Comparison of ENCODE assay signal across 27 mouse cellular contexts in genomic region chr2:120281221-120281620, GRCm38 (mm10). TPM values are rescaled to one million over a fixed set of nuclear protein-coding genes. Genes with fewer than 3 reads are reported as not detected.
DNase-seq lines count a peak whose midpoint lies in the region; TF ChIP-seq lines count a peak whose summit lies in the region.
"Had no signal": no experiment of that assay in that cellular context is flagged by ENCODE, and none has a peak within 500 bp of the region (broad histone marks: within the 10 kb centered on the region; RNA-seq: fewer than 3 reads in every experiment).

No protein-coding gene starts in this region.

- H3K27ac ChIP-seq in gastrocnemius, adult 2 months = no peak overlapping the region
- no peak overlapping the region for H3K27ac ChIP-seq in left cerebral cortex, adult 2 months
- no peak overlapping the region for H3K27ac ChIP-seq in MEL (ENCODE audit: control insufficient read depth, low read depth, low read length)
- H3K27ac ChIP-seq: forebrain, embryonic 10.5 days; heart, embryonic 13.5 days; limb, embryonic 13.5 days; lung, embryonic 15.5 days had no signal

- intact Hi-C loops in gastrocnemius, adult 2 months (cut with DNase I) = loop anchor here (5.0 kb wide), 1 partner anchor 199 kb away; no protein-coding TSS in a partner anchor
- intact Hi-C loops in left cerebral cortex, adult 2 months (cut with DNase I) = loop anchor here (5.0 kb wide), 1 partner anchor 194 kb away; no protein-coding TSS in a partner anchor
- intact Hi-C loops in left cerebral cortex, postnatal 14 days (cut with DNase I) = loop anchor here (5.0 kb wide), 2 partner anchors 109 to 199 kb away; no protein-coding TSS in a partner anchor

- H3K4me3 ChIP-seq in gastrocnemius, adult 2 months = no peak overlapping the region
- no peak overlapping the region for H3K4me3 ChIP-seq in left cerebral cortex, adult 2 months
- H3K4me3 ChIP-seq in MEL (ENCODE audit: control insufficient read depth in 1 of 2, insufficient read depth in 1 of 2, low read depth in 2 of 2, low read length in 2 of 2) = no peak overlapping the region
- H3K4me3 ChIP-seq: forebrain, embryonic 10.5 days; heart, embryonic 13.5 days; limb, embryonic 13.5 days; lung, embryonic 15.5 days had no signal

- H3K27me3 ChIP-seq in MEL (ENCODE audit: control insufficient read depth in 1 of 2, insufficient read depth in 2 of 2, low read length in 2 of 2) = peaks cover 2 to 4% of the 10 kb centered on the region in 2 experiments; a peak in 2 of 4 replicates
- H3K27me3 ChIP-seq: limb, embryonic 13.5 days; lung, embryonic 15.5 days had no signal

- H3K36me3 ChIP-seq in MEL (ENCODE audit: control insufficient read depth in 1 of 2, insufficient read depth in 2 of 2, low read length in 2 of 2) = no peaks in the 10 kb centered on the region
- H3K36me3 ChIP-seq: forebrain, embryonic 10.5 days; G1E; heart, embryonic 13.5 days; limb, embryonic 13.5 days; lung, embryonic 15.5 days had no signal

- H3K9ac ChIP-seq in MEL (ENCODE audit: control insufficient read depth, low read depth, low read length, poor library complexity, severe bottlenecking) = no peak overlapping the region
- H3K9ac ChIP-seq: heart, embryonic 13.5 days; limb, embryonic 13.5 days; lung, embryonic 15.5 days had no signal

- no peak for DNase-seq in gastrocnemius, adult 2 months
- DNase-seq in gastrocnemius, adult 8-10 months (ENCODE audit: low spot score in 2 of 2) = no peak
- no peak for DNase-seq in left cerebral cortex, adult 2 months (ENCODE audit: extremely low spot score in 1 of 2, low spot score in 2 of 2)
- no peak for DNase-seq in left cerebral cortex, postnatal 14 days (ENCODE audit: low spot score in 2 of 2)
- DNase-seq in 3T3-L1 (ENCODE audit: low read depth, low spot score) (peak; percentile 34), MEL (ENCODE audit: low read depth, low spot score) (peak; percentile 17)
- DNase-seq in layer of hippocampus, adult 9-10 months (ENCODE audit: low spot score) = no peak
- no peak for DNase-seq in testis, postnatal 14 days (ENCODE audit: low spot score)
- DNase-seq: adrenal gland, postnatal 10 days; cerebellum, adult 8-10 months; gastrocnemius, postnatal 36 days; right cerebral cortex, adult 18-20 months; thymus, postnatal 14 days had no signal

- no peak for TF ChIP-seq EP300 in MEL (IDR thresholded peaks at IDR 0.05; ENCODE audit: low read depth in 1 of 2, low read length in 2 of 2)

- H3K9me3 ChIP-seq in MEL (replicated peaks; ENCODE audit: insufficient read depth, low read length) = no peaks in the 10 kb centered on the region
- H3K9me3 ChIP-seq: forebrain, embryonic 10.5 days; G1E; heart, embryonic 13.5 days; limb, embryonic 13.5 days; lung, embryonic 15.5 days had no signal

- no peak for TF ChIP-seq POLR2A in MEL (IDR thresholded peaks at IDR 0.05; ENCODE audit: control insufficient read depth in 1 of 2, insufficient read depth in 1 of 2, low read depth in 1 of 2, low read length in 2 of 2, poor library complexity in 1 of 2)

- 0 out of 4 replicates have a peak, but pooled peaks cover 0 to 3% of the 10 kb centered on the region in 2 experiments for H3K4me1 ChIP-seq in MEL (ENCODE audit: control insufficient read depth in 1 of 2, insufficient read depth in 2 of 2, low read length in 2 of 2)
- H3K4me1 ChIP-seq: forebrain, embryonic 10.5 days; heart, embryonic 13.5 days; lung, embryonic 15.5 days had no signal

- no peaks in the 10 kb centered on the region for H3K79me2 ChIP-seq in MEL (ENCODE audit: control insufficient read depth, insufficient read depth, low read length, poor library complexity)

- peak; percentile 34 for TF ChIP-seq RAD21 in MEL (IDR thresholded peaks at IDR 0.05; ENCODE audit: low read depth, low read length)

- peak; percentile 25; the same call in 1 of the 2 replicates for TF ChIP-seq CTCF in gastrocnemius, adult 2 months (IDR thresholded peaks at IDR 0.05)
- TF ChIP-seq CTCF in left cerebral cortex, adult 2 months (IDR thresholded peaks at IDR 0.05) = peak; percentile 17; the same call in 1 of the 2 replicates
- peak; percentile 18 to 55 (median 36); a peak in 5 of 6 replicates for TF ChIP-seq CTCF in MEL (IDR thresholded peaks at IDR 0.05 in 2 of 3, conservative IDR thresholded peaks at IDR 0.05 in 1 of 3; ENCODE audit: control insufficient read depth in 1 of 3, insufficient read depth in 1 of 3, low read depth in 2 of 3, low read length in 3 of 3, poor library complexity in 1 of 3, severe bottlenecking in 1 of 3)

TF ChIP-seq in MEL, 35 proteins besides CTCF, POLR2A, EP300 and RAD21:
- TF ChIP-seq E2F4 (IDR thresholded peaks at IDR 0.05; ENCODE audit: borderline replicate concordance, low read depth, low read length) (no peak), CHD2 (IDR thresholded peaks at IDR 0.05; ENCODE audit: low read length) (no peak), ZC3H11A (IDR thresholded peaks at IDR 0.05; ENCODE audit: low read depth, low read length) (no peak), ZNF384 (IDR thresholded peaks at IDR 0.05; ENCODE audit: low read depth, low read length) (no peak), USF1 (IDR thresholded peaks at IDR 0.05; ENCODE audit: low read depth, low read length) (no peak), GATA1 (IDR thresholded peaks at IDR 0.05; ENCODE audit: low read depth, low read length) (no peak), SMC3 (IDR thresholded peaks at IDR 0.05; ENCODE audit: low read depth, low read length) (peak; percentile 50), KAT2A (conservative IDR thresholded peaks at IDR 0.05; ENCODE audit: low read depth, low read length) (no peak)

RNA-seq across cellular contexts. Expression of gene Pla2g4d, which starts 7.8 kb away (rescaled TPM):
- not detected for total RNA-seq in gastrocnemius, adult 2 months (2021)
- total RNA-seq in gastrocnemius, adult 8-10 months (2022) = not detected
- total RNA-seq in left cerebral cortex, adult 2 months (2021) = not detected
- total RNA-seq in left cerebral cortex, postnatal 14 days (2021) = under 1 TPM in 1 of 2 experiments, not detected in 1; 0.15 TPM
- not detected in 2 replicates for total RNA-seq in MEL (2012; rRNA removed)
- not detected for polyA plus RNA-seq in MEL (2012; ENCODE audit: insufficient read depth in 1 of 2, insufficient read length in 2 of 2, low read depth in 1 of 2, low replicate concordance in 2 of 2, missing spikeins in 1 of 2)
- total RNA-seq: common myeloid progenitor, adult 5-6 weeks; gastrocnemius, postnatal 36 days; hematopoietic stem cell, adult 5-6 weeks; layer of hippocampus, adult 18-20 months; megakaryocyte, adult 5-6 weeks had no signal
- polyA plus RNA-seq: C2C12; G1E; heart, embryonic 13.5 days; kidney, embryonic 14.5 days; lung, embryonic 15.5 days; neural tube, embryonic 11.5 days; stomach, embryonic 14.5 days had no signal

RNA-seq across cellular contexts. Expression of gene Pla2g4f, which starts 32.7 kb away (rescaled TPM):
- not detected for total RNA-seq in gastrocnemius, adult 2 months (2021)
- not detected for total RNA-seq in gastrocnemius, adult 8-10 months (2022)
- total RNA-seq in left cerebral cortex, adult 2 months (2021) = not detected
- total RNA-seq in left cerebral cortex, postnatal 14 days (2021) = not detected
- total RNA-seq in MEL (2012; rRNA removed) = 0.07 TPM in 1 of 2 replicates, not detected in the other
- polyA plus RNA-seq in MEL (2012; ENCODE audit: insufficient read depth in 1 of 2, insufficient read length in 2 of 2, low read depth in 1 of 2, low replicate concordance in 2 of 2, missing spikeins in 1 of 2) = not detected
- total RNA-seq: gastrocnemius, postnatal 36 days; hematopoietic stem cell, adult 5-6 weeks; layer of hippocampus, adult 18-20 months; left cerebral cortex, adult 18-20 months had no signal
- polyA plus RNA-seq: C2C12; forebrain, embryonic 10.5 days; kidney, embryonic 14.5 days; neural tube, embryonic 11.5 days; stomach, embryonic 14.5 days had no signal

RNA-seq across cellular contexts. Expression of gene Pla2g4e, which starts 36.1 kb away (rescaled TPM):
- total RNA-seq in gastrocnemius, adult 2 months (2021) = 10 to 100 TPM; 27.8 to 31.8 TPM
- 10 to 100 TPM; 24.1 to 25.4 (median 25.0) TPM for total RNA-seq in gastrocnemius, adult 8-10 months (2022)
- 10 to 100 TPM; 19.4 to 22.3 TPM for total RNA-seq in left cerebral cortex, adult 2 months (2021)
- 10 to 100 TPM; 27.3 to 30.2 TPM for total RNA-seq in left cerebral cortex, postnatal 14 days (2021)
- not detected in 2 replicates for total RNA-seq in MEL (2012; rRNA removed)
- polyA plus RNA-seq in MEL (2012; ENCODE audit: insufficient read depth in 1 of 2, insufficient read length in 2 of 2, low read depth in 1 of 2, low replicate concordance in 2 of 2, missing spikeins in 1 of 2) = not detected
- total RNA-seq: common myeloid progenitor, adult 5-6 weeks; hematopoietic stem cell, adult 5-6 weeks; megakaryocyte, adult 5-6 weeks had no signal
- polyA plus RNA-seq: C2C12; G1E; kidney, embryonic 14.5 days had no signal

Comparison
In these comparisons a context has a peak if more than half of its experiments do, and no peak if none do; other contexts are left out.
1. DNase-seq: peak in 3T3-L1 (single experiment) and MEL (single experiment); none in gastrocnemius, adult 2 months (single experiment), gastrocnemius, adult 8-10 months (0 of 2), left cerebral cortex, adult 2 months (0 of 2), left cerebral cortex, postnatal 14 days (0 of 2), layer of hippocampus, adult 9-10 months (single experiment) and testis, postnatal 14 days (single experiment).
2. RNA of gene Pla2g4e, which starts 36.1 kb away (total RNA-seq): 27.8 to 31.8 TPM in gastrocnemius, adult 2 months, 27.3 to 30.2 TPM in left cerebral cortex, postnatal 14 days, 24.1 to 25.4 TPM in gastrocnemius, adult 8-10 months and 19.4 to 22.3 TPM in left cerebral cortex, adult 2 months; not detected in MEL; every median in the first group is over 10 times any median in the second.
3. Peak in every context shown above with its lines, with median percentiles within 50 percentile points of each other: CTCF ChIP-seq.